Mouse (Mus musculus) right cerebral cortex, postnatal 14 days (tissue): ENCODE measurements around the gene Wdr81.
"Not testable (repeated sequence)": the region's sequence is repeated elsewhere in the genome, so short reads cannot be mapped to it uniquely, and the experiment has no call there.

ENCODE experiments used
- DNase-seq: peaks from one replicate; pipeline ENCODE4 v3.0.0; 2022

Wdr81 gene

GRCm38 (mm10) chr11:75460103-75460843 is 5.8 kb upstream of the Wdr81 start:
- peak; percentile 87 for DNase-seq

GRCm38 (mm10) chr11:75459751-75460102 is 5.2 kb upstream of the Wdr81 start:
- no peak for DNase-seq

GRCm38 (mm10) chr11:75459141-75459711 is 4.7 kb upstream of the Wdr81 start:
- DNase-seq: no peak

GRCm38 (mm10) chr11:75458628-75459041 is 4.1 kb upstream of the Wdr81 start:
- DNase-seq: no peak

- DNase-seq: no peak
These were observed 3.7 kb upstream of the Wdr81 start for GRCm38 (mm10) chr11:75458169-75458568.

- no peak for DNase-seq
These were observed 1.9 kb upstream of the Wdr81 start for GRCm38 (mm10) chr11:75456440-75456871.

- not testable (repeated sequence) for DNase-seq
These were observed 1.5 kb upstream of the Wdr81 start for GRCm38 (mm10) chr11:75455971-75456370.

- no peak for DNase-seq
These were observed 672 bp upstream of the Wdr81 start for GRCm38 (mm10) chr11:75455041-75455736.

GRCm38 (mm10) chr11:75452812-75453557 is 1.5 kb downstream of the Wdr81 start:
- no peak for DNase-seq

- DNase-seq: no peak
These were observed 2.4 kb downstream of the Wdr81 start for GRCm38 (mm10) chr11:75452081-75452480.

- no peak for DNase-seq
These were observed 3.6 kb downstream of the Wdr81 start for GRCm38 (mm10) chr11:75450936-75451335.

GRCm38 (mm10) chr11:75450304-75450908 is 4.1 kb downstream of the Wdr81 start:
- DNase-seq: no peak

- peak; percentile 52 for DNase-seq
These were observed 4.8 kb downstream of the Wdr81 start for GRCm38 (mm10) chr11:75449695-75450094.

GRCm38 (mm10) chr11:75448575-75448974 is 5.9 kb downstream of the Wdr81 start:
- no peak for DNase-seq

- DNase-seq: no peak
These were observed 10.8 kb downstream of the Wdr81 start for GRCm38 (mm10) chr11:75443711-75444110.

GRCm38 (mm10) chr11:75441601-75442000 is 12.9 kb downstream of the Wdr81 start:
- no peak for DNase-seq

- no peak for DNase-seq
These were observed 13.5 kb downstream of the Wdr81 start for GRCm38 (mm10) chr11:75441034-75441433.

GRCm38 (mm10) chr11:75439951-75440350 is 14.6 kb downstream of the Wdr81 start:
- DNase-seq: no peak

- no peak for DNase-seq
These were observed 15.2 kb downstream of the Wdr81 start, which contains the start of gene Serpinf2 for GRCm38 (mm10) chr11:75439363-75439762. TSS of gene Serpinf2 (minus strand) at chr11:75439591.

GRCm38 (mm10) chr11:75438804-75439203 is 15.7 kb downstream of the Wdr81 start:
- no peak for DNase-seq

GRCm38 (mm10) chr11:75438194-75438593 is 16.3 kb downstream of the Wdr81 start:
- no peak for DNase-seq

- no peak for DNase-seq
These were observed 20.4 kb downstream of the Wdr81 start for GRCm38 (mm10) chr11:75434138-75434537.

- peak; percentile 72 for DNase-seq
These were observed 23.2 kb downstream of the Wdr81 start for GRCm38 (mm10) chr11:75431307-75431706.
